Mouse (Mus musculus) C2C12 (cell line): Measurements from ENCODE around the gene Cabp1.

Experiments used
- CEBPB ChIP-seq: IDR thresholded peaks from one replicate; pipeline ENCODE4 v1.6.1; 2011; ENCODE audit warnings: low read depth, mild to moderate bottlenecking, control low read depth, moderate library complexity
- CTCF ChIP-seq: IDR thresholded peaks from one replicate; pipeline ENCODE4 v1.5.1; 2011; ENCODE audit not compliant: control insufficient read depth, insufficient read depth, insufficient read length
- MAX ChIP-seq: IDR thresholded peaks from one replicate; pipeline ENCODE4 v1.6.1; 2011; ENCODE audit warnings: mild to moderate bottlenecking, control low read depth
- MYOD1 ChIP-seq: IDR thresholded peaks from one replicate; pipeline ENCODE4 v1.6.1; 2011; ENCODE audit warnings: low read depth; ENCODE audit not compliant: control insufficient read depth, insufficient read length
- MYOG ChIP-seq: IDR thresholded peaks from one replicate; pipeline ENCODE4 v1.6.1; 2011; ENCODE audit not compliant: control insufficient read depth, insufficient read length; ENCODE audit errors: extremely low read depth

DNA sequence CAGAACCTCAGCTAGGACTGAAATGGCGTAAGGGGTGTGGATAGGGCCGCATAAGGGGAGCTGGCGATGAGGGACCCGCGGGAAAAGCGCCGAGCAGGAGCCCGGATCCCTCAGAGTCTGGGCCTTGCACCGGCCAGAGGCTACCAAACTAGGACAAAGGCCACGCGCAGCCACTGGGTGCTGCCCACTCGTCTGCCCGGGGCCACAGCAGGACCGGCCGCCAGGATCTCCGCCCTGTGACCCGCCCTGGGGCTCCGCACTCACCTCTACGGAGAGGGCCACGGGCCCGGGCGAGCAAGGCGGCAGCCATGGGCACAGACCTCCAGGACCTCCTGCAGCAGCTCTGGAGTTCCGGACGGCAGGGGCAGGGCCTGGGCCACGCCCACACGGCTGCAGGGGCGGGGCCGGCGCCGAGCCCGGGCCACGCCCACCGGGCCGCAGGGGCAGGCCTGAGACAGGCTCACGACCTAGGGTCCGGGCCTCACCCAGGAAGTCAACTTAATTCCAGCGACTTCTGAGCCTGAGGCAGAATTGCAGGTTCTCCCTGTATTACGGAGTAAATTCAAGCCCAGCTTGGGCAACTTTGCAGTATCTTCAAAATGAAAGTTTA lies 75.1 kb downstream of the Cabp1 start, which contains the start of gene Acads:
- TF ChIP-seq CEBPB (no peak), CTCF (no peak), MAX (no peak), MYOD1 (no peak), MYOG (no peak)
